Mouse (Mus musculus) liver, embryonic 12.5 days (tissue): ENCODE data around the gene Herc1. TPM values are rescaled to one million over a fixed set of nuclear protein-coding genes. Genes with fewer than 3 reads are reported as not detected.

Experiments used
- ATAC-seq: fragments of 200-750 bp; cut with Nextera tagmentation; 2 replicates; pipeline ENCODE4 v1.8.0; 2017; ENCODE audit warnings: moderate number of reproducible peaks, mild to moderate bottlenecking, moderate library complexity
- H3K27ac ChIP-seq: fragments of 300-500 bp; sonication (generic); 2 replicates; pipeline ENCODE4 v1.5.1; 2016; ENCODE audit warnings: mild to moderate bottlenecking
- H3K27me3 ChIP-seq: fragments of 300-500 bp; sonication (generic); replicated peaks from 2 replicates; pipeline ENCODE4 v1.6.1; 2016; ENCODE audit warnings: mild to moderate bottlenecking, moderate library complexity
- H3K36me3 ChIP-seq: fragments of 300-500 bp; sonication (generic); 2 replicates; pipeline ENCODE4 v1.6.1; 2016; ENCODE audit warnings: mild to moderate bottlenecking, moderate library complexity
- H3K4me1 ChIP-seq: fragments of 300-500 bp; sonication (generic); 2 replicates; pipeline ENCODE4 v1.6.1; 2016
- H3K4me2 ChIP-seq: fragments of 300-500 bp; sonication (generic); 2 replicates; pipeline ENCODE4 v1.6.1; 2016; ENCODE audit warnings: mild to moderate bottlenecking, moderate library complexity
- H3K4me3 ChIP-seq: fragments of 300-500 bp; sonication (generic); 2 replicates; pipeline ENCODE4 v1.5.1; 2016; ENCODE audit warnings: mild to moderate bottlenecking, moderate library complexity
- H3K9ac ChIP-seq: fragments of 300-500 bp; sonication (generic); 2 replicates; pipeline ENCODE4 v1.6.1; 2016; ENCODE audit warnings: mild to moderate bottlenecking, moderate library complexity
- H3K9me3 ChIP-seq: fragments of 300-500 bp; sonication (generic); replicated peaks from 2 replicates; pipeline ENCODE4 v1.6.1; 2016; ENCODE audit warnings: mild to moderate bottlenecking, moderate library complexity
- WGBS: fragments of 180-500 bp; shearing (Covaris S2); methylation state at CpG from one replicate; pipeline ENCODE4 v1.1.7; 2016; ENCODE audit not compliant: insufficient replicate concordance; 5-methylcytosine and 5-hydroxymethylcytosine counted together
- polyA plus RNA-seq: library from polyadenylated mRNA; unstranded; fragments of >200 nt; fragmentation: Nextera tagmentation; extraction: Ambion mirVana; gene quantifications from 2 replicates; pipeline ENCODE4 v1.2.1, GENCODE M21; 2016

Herc1 gene
- polyA plus RNA-seq, 1 experiment from 2014 or later = 35.8 TPM

DNA sequence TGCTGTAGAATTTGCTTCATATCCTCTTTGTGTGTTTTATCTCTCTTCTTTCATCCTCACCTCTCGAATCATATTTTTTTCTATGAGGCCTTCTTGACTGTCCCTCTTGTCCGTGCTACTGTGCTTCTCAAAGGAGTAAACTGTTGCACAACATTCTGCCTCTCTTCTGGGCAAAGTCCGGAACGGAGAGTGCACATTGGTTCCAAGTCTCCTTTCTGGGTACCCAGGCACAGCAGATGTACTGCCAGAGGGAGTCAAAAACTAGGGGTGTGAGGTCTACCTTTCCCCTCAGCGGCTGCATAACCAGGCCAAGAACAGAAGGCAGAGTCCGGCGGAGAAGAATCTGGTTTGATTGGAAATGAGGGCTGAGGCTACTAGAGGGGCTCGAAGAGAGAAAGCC lies 89.8 kb downstream of the Herc1 start:
- no peak overlapping the region for H3K4me2 ChIP-seq
- no peak overlapping the region for H3K27ac ChIP-seq
- no peaks in the 10 kb centered on the region for H3K9me3 ChIP-seq
- no peak for ATAC-seq
- H3K4me3 ChIP-seq = no peak overlapping the region
- H3K9ac ChIP-seq = no peak overlapping the region
- H3K4me1 ChIP-seq = no peaks in the 10 kb centered on the region
- 91% methylated on average over 8 of the region's 8 CpGs for WGBS
- H3K36me3 ChIP-seq = peaks cover 90% of the 10 kb centered on the region
- no peaks in the 10 kb centered on the region for H3K27me3 ChIP-seq

DNA sequence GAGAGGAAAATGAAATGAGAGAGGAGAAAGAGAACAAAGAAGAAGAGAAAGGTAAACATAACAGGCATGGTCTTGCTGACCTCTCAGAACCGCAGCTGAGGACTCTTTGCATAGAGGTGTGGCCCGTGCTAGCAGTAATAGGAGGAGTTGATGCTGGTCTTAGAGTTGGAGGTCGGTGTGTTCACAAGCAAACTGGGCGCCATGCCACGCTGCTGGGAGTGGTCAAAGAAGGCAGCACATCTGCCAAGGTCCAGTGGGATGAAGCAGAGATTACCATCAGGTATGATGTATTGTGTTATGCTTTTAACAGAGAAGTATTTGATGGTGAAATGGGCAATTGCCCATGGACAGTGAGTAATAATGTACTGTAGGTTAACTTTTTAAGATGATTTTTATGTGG lies 98.0 kb downstream of the Herc1 start:
- Histone ChIP-seq H3K36me3 (peaks cover 80% of the 10 kb centered on the region), H3K4me1 (no peaks in the 10 kb centered on the region), H3K4me3 (no peak overlapping the region), H3K27ac (no peak overlapping the region), H3K27me3 (no peaks in the 10 kb centered on the region), H3K9me3 (no peaks in the 10 kb centered on the region), H3K9ac (no peak overlapping the region), H3K4me2 (no peak overlapping the region)
- ATAC-seq = no peak
- 84% methylated on average over 5 of the region's 5 CpGs for WGBS

DNA sequence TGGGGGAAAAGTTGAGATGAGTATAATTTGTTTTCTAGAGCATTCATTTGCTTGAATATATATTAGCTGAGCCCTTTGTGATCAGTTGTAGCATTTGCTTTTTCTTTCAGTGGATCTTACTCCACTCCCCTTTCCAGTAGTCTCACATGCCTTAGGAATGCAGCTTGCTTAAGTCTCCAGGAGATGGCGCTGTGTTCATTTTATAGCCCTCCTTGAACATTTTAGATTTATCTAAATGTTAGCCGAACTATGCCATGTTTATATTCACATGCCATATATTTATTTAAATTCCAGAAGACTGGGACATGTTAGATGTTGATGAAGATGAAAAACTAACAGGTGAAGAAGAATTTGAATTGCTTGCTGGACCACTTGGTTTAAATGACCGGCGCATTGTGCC lies 114.8 kb downstream of the Herc1 start:
- H3K9ac ChIP-seq = no peak overlapping the region
- H3K36me3 ChIP-seq = peaks cover 77% of the 10 kb centered on the region
- no peaks in the 10 kb centered on the region for H3K27me3 ChIP-seq
- H3K9me3 ChIP-seq = no peaks in the 10 kb centered on the region
- WGBS = 59% methylated on average over 4 of the region's 4 CpGs
- no peak overlapping the region for H3K4me3 ChIP-seq
- H3K4me1 ChIP-seq = no peaks in the 10 kb centered on the region
- H3K27ac ChIP-seq = no peak overlapping the region
- no peak for ATAC-seq
- H3K4me2 ChIP-seq = no peak overlapping the region

DNA sequence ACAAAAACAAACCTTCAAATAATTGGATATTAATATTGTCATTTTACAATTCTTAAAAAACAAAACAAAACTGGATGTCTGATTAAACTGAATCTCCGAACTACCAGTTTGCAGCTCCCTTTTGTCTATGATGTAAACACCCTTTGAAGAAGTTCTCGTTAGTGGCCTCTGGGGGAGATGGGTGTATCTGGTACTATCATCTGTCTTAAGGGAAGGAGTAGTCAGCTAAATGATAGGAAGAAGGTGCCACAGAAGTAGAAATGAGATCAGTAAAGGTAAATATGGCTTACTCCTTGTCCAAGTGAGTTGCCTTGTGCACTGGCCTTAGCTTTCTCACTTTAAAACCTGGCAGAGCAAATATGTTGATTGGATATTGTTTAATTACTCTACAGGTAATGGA lies 127.5 kb downstream of the Herc1 start:
- no peaks in the 10 kb centered on the region for H3K27me3 ChIP-seq
- peaks cover 11% of the 10 kb centered on the region; the same call in 1 of the 2 replicates for H3K4me1 ChIP-seq
- 54% methylated on average over 2 of the region's 2 CpGs for WGBS
- no peak overlapping the region for H3K4me2 ChIP-seq
- peaks cover 84% of the 10 kb centered on the region for H3K36me3 ChIP-seq
- no peaks in the 10 kb centered on the region for H3K9me3 ChIP-seq
- H3K9ac ChIP-seq = no peak overlapping the region
- peak; percentile 81 for ATAC-seq
- peak overlapping the region; percentile 28; the same call in 1 of the 2 replicates for H3K27ac ChIP-seq
- no peak overlapping the region for H3K4me3 ChIP-seq

DNA sequence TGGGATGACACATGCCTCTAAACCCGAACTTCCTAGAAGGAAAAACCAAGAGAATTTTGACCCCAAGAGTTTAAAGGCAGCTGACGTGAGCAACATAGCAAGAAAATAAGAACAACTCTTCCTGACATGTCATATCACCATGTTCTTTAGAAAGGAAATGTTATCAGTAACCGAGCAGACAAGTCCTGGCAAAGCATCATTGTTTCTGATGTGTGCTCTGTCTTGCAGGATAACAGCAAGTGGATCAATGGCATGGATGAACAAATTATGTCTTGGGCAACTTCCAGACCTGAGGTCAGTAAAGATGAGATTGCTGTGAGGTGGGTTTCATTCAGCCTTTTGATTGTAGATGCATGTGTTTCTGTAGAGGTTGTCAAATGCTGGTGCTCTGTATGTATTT lies 133.2 kb downstream of the Herc1 start:
- no peak overlapping the region for H3K4me3 ChIP-seq
- no peak overlapping the region for H3K9ac ChIP-seq
- peaks cover 92% of the 10 kb centered on the region for H3K36me3 ChIP-seq
- ATAC-seq = peak; percentile 55; the same call in 1 of the 2 replicates
- WGBS = 39% methylated on average over 3 of the region's 3 CpGs
- peak overlapping the region; percentile 45; the same call in 1 of the 2 replicates for H3K27ac ChIP-seq
- no peaks in the 10 kb centered on the region for H3K27me3 ChIP-seq
- H3K9me3 ChIP-seq = no peaks in the 10 kb centered on the region
- no peak overlapping the region; the same call in 1 of the 2 replicates for H3K4me2 ChIP-seq
- peaks cover 32% of the 10 kb centered on the region for H3K4me1 ChIP-seq

DNA sequence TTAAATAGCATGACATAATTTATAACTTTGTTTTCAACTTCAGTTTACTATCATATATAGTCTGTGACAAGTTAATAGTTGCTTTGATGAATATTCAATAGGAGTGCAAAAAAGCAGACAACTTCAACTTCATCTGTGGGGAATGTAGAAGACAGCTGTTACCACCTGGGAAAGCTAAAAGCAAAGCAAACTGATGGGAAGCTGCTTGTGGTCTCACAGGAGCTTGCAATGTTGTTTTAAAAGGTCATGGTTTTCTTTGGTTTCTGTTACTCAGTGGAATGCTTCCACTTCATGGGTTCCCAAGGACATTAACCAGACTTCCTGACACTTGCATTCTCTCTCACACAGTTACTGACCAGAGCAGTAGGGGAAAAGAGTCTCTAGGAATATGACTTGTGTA lies 138.5 kb downstream of the Herc1 start:
- no peaks in the 10 kb centered on the region for H3K9me3 ChIP-seq
- H3K27me3 ChIP-seq = no peaks in the 10 kb centered on the region
- ATAC-seq = no peak
- no peak overlapping the region for H3K27ac ChIP-seq
- no peak overlapping the region for H3K9ac ChIP-seq
- no peak overlapping the region for H3K4me3 ChIP-seq
- H3K4me2 ChIP-seq = no peak overlapping the region
- H3K36me3 ChIP-seq = peaks cover 99% of the 10 kb centered on the region
- peaks cover 22% of the 10 kb centered on the region for H3K4me1 ChIP-seq

DNA sequence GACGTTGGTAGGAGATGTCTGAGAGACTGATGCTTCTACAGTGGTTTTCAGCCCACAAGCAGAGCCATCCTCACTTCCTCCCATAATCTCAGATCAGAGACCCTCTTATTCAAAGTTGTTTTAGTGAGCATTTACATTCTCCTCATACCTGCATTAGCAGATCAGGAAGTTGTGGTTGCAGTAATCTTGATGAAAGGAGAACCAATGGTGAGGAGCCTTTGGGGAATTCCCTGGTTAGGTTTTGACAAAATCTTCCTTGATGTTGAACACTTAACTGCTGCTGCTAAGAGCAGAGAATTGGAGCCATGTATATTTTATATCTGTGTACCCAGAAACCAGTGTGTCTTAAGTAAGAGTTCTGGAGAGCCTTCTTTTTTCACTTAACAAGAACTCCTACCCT lies 142.1 kb downstream of the Herc1 start:
- no peak overlapping the region for H3K27ac ChIP-seq
- peaks cover 99% of the 10 kb centered on the region for H3K36me3 ChIP-seq
- no peaks in the 10 kb centered on the region for H3K27me3 ChIP-seq
- no peaks in the 10 kb centered on the region for H3K4me1 ChIP-seq
- no peak overlapping the region for H3K4me2 ChIP-seq
- H3K4me3 ChIP-seq = no peak overlapping the region
- no peaks in the 10 kb centered on the region for H3K9me3 ChIP-seq
- ATAC-seq = no peak
- WGBS = 46% methylated on average over 1 of the region's 1 CpGs
- H3K9ac ChIP-seq = no peak overlapping the region

DNA sequence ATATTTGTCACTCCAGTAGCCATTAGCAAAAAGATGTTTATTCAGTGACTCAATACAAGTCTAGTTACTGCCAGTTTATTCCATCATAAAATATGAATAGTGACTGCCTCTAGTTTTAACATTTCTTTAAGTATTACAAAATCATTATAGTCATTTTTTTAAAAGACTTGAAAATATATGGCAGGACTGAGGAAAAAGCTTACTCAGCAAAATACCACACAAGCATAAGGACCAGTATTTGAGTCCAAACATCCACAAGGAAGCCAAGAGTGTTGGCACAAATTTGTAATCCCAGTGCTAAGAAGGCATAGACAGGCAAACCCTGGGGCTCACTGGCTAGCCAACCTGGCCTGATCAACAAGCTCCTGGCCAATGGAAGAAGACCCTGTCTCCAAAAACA lies 143.7 kb downstream of the Herc1 start:
- peaks cover 99% of the 10 kb centered on the region for H3K36me3 ChIP-seq
- H3K4me1 ChIP-seq = 0 out of 2 replicates have a peak, but pooled peaks cover 6% of the 10 kb centered on the region
- H3K27ac ChIP-seq = no peak overlapping the region
- ATAC-seq = no peak
- no peak overlapping the region for H3K4me2 ChIP-seq
- H3K27me3 ChIP-seq = no peaks in the 10 kb centered on the region
- H3K9ac ChIP-seq = no peak overlapping the region
- no peak overlapping the region for H3K4me3 ChIP-seq
- no peaks in the 10 kb centered on the region for H3K9me3 ChIP-seq

DNA sequence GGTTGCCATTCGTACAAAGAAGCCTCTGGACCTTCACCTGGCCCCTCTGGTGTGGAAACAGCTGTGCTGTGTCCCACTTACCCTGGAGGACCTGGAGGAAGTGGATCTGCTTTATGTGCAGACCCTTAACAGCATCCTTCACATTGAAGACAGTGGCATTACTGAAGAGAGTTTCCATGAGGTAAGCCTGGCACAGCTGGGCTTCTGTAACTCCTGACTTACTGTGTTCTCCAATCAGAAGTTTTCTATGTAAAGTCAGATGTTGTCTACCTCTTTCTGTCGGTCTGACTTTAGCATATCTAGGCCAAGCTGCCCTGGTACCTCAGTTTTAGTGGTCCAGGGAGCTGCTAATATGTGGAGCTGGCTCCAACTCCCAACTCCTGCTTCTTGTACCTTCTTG lies 151.0 kb downstream of the Herc1 start:
- peaks cover 94% of the 10 kb centered on the region for H3K36me3 ChIP-seq

DNA sequence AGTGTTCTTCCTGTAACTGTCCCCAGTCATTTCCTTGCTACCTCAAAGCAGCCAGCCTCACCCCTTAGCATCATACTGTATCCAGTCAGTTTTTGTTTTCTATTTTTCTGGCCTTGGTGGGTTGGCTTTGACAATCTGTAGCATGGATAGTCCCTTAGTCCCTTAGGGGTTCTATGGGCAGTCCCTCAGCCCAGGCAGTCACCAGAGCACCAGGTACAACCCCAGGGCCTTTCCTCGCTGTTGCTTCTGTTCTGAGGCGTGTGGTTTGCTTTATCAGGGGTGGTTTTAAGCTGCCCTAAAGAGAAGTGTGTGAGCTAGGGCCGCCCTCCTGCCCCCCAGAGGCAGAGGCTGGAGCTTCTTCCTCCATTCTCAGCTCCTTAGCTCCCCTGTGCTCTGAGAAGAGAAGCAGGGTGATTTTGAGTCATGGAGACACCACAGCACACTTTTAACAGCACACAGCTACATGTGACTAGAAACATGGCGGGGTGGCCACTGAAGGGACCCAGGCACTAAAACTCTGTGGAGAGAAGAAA lies 153.7 kb downstream of the Herc1 start:
- ATAC-seq = peak; percentile 80
- H3K4me2 ChIP-seq = peak overlapping the region; percentile 40
- H3K9ac ChIP-seq = peak overlapping the region; percentile 56

More for the DNA sequence above, 151.0 kb downstream of the Herc1 start:
- H3K9ac ChIP-seq = no peak overlapping the region
- H3K4me3 ChIP-seq = no peak overlapping the region
- no peak overlapping the region for H3K4me2 ChIP-seq
- 77% methylated on average over 2 of the region's 2 CpGs for WGBS
- peaks cover 48% of the 10 kb centered on the region for H3K4me1 ChIP-seq
- peak overlapping the region; percentile 1; the same call in 1 of the 2 replicates for H3K27ac ChIP-seq
- no peaks in the 10 kb centered on the region for H3K9me3 ChIP-seq
- no peak for ATAC-seq
- H3K27me3 ChIP-seq = no peaks in the 10 kb centered on the region

DNA sequence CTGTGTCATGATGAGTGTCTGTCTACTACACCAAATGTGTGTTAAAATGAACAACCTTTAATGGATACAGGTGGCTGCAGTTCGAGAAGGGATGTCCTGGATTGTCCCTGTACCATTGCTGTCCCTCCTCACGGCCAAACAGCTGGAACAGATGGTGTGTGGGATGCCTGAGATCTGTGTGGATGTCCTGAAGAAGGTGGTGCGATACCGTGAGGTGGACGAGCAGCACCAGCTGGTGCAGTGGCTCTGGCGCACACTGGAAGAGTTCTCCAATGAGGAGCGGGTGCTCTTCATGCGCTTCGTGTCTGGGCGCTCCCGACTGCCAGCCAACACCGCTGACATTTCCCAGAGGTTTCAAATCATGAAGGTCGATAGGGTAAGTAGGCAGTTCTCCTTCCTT lies 154.3 kb downstream of the Herc1 start:
- peak overlapping the region; percentile 56 for H3K9ac ChIP-seq
- WGBS = 92% methylated on average over 13 of the region's 13 CpGs
- H3K9me3 ChIP-seq = no peaks in the 10 kb centered on the region
- H3K4me3 ChIP-seq = no peak overlapping the region
- peak overlapping the region; percentile 65 for H3K4me2 ChIP-seq
- H3K36me3 ChIP-seq = peaks cover 94% of the 10 kb centered on the region
- no peaks in the 10 kb centered on the region for H3K27me3 ChIP-seq
- H3K4me1 ChIP-seq = peaks cover 73% of the 10 kb centered on the region
- peak overlapping the region; percentile 96 for H3K27ac ChIP-seq
- no peak for ATAC-seq

More for the DNA sequence above, 153.7 kb downstream of the Herc1 start:
- Histone ChIP-seq H3K27ac (peak overlapping the region; percentile 96), H3K4me3 (no peak overlapping the region), H3K9me3 (no peaks in the 10 kb centered on the region), H3K4me1 (peaks cover 67% of the 10 kb centered on the region), H3K27me3 (no peaks in the 10 kb centered on the region), H3K36me3 (peaks cover 94% of the 10 kb centered on the region)
- 32% methylated on average over 4 of the region's 4 CpGs for WGBS

DNA sequence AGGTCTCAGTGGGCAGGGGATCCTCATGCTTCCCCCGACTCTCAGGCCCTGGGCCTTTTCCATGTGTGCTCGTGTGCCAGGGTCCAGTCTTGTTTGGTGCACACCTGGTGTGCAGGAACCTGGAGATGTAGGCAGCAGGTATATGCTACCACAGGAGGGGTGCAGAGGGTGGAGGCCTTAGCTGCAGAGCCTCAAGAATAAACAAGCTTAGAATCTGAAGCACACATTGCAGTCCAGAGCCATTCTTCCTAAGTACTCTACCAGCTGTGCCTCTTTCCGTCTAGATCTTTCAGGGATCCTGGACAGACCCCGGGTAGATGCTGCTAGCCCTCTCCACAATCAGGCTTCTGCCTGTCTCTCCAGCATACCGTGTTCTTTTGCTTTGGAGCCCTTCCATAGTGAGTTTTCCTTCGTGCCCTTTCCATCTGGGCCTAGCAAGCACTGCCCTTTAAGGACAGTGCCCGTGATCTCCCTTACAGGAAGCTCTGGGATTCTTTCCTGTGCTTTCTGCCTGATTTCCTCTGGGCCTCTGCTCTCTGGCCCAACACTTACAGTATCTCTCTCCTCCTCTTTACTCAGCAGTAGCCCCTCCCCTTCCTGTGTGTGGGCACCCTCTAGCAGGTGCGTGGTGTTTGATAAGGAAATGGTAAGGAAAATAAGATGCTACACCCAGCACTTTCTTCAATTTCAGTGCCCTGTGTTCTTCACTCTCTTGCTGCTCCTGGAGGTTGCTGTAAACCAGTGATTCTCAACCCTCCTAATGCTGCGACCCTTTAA lies 155.1 kb downstream of the Herc1 start:
- peak overlapping the region; percentile 24 for H3K4me3 ChIP-seq
- peak overlapping the region; percentile 65 for H3K4me2 ChIP-seq
- H3K4me1 ChIP-seq = peaks cover 81% of the 10 kb centered on the region
- 39% methylated on average over 9 of the region's 9 CpGs for whole genome bisulfite sequencing
- H3K36me3 ChIP-seq = peaks cover 95% of the 10 kb centered on the region
- peak overlapping the region; percentile 61 for H3K9ac ChIP-seq
- no peaks in the 10 kb centered on the region for H3K9me3 ChIP-seq
- peak overlapping the region; percentile 96 for H3K27ac ChIP-seq
- ATAC-seq = peak; percentile 93
- H3K27me3 ChIP-seq = no peaks in the 10 kb centered on the region
